Mouse (Mus musculus): ENCODE results near the gene Tbc1d24. TPM values are rescaled to one million over a fixed set of nuclear protein-coding genes. Genes with fewer than 3 reads are reported as not detected.

Tbc1d24 gene
- polyA plus RNA-seq, 1 experiment from 2014 or later, result 9.2 TPM

DNA sequence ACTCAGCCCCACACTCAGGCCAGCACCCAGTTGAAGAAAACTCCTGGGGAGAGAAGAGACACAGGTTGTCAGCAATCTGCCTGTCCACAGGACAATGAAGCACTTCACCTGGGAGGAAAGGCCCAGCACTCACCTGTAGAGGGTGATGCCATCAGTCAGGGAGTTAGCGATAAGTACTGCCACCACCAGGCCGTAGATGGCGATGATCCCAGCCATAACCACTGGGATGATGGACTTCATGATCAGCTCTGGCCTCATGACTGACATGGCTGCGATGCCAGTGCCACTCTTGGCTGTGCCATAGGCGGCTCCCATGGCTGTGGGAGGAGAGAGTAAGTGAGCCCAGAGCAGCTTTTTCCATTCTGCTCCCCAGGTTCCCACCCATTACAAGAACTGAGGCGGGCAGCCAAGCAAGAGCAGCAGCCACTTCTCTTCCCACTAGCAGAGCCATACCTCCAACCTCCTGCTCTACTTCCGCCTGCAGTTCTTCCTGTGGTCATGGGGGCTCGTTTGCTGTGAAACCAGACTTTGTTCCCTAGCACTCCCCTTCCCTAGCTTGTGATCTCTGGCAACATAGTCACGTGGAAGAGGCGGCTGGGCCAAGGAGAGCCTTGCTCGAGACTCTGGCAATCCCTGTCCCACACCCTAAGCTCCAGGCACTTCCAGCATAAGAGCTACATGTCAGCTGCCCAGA is 40.6 kb downstream of the Tbc1d24 start:
- ATAC-seq (no peak), DNase-seq (ENCODE audit: low read depth, low spot score) (no peak)
- no peaks in the 10 kb centered on the region for H3K27me3 ChIP-seq
- POLR2A ChIA-PET, result no interaction called here
- TF ChIP-seq CTCF (IDR thresholded peaks at IDR 0.05), result no peak
- in situ Hi-C loops (cut with MboI; ENCODE audit: low pct_unique_long_range_greater_than_20kb), result no loop called here
- CTCF ChIA-PET, result interaction anchor here (1.0 kb wide), 1 partner anchor 12 kb away, joined by 3 read pairs; no protein-coding TSS in a partner anchor

DNA sequence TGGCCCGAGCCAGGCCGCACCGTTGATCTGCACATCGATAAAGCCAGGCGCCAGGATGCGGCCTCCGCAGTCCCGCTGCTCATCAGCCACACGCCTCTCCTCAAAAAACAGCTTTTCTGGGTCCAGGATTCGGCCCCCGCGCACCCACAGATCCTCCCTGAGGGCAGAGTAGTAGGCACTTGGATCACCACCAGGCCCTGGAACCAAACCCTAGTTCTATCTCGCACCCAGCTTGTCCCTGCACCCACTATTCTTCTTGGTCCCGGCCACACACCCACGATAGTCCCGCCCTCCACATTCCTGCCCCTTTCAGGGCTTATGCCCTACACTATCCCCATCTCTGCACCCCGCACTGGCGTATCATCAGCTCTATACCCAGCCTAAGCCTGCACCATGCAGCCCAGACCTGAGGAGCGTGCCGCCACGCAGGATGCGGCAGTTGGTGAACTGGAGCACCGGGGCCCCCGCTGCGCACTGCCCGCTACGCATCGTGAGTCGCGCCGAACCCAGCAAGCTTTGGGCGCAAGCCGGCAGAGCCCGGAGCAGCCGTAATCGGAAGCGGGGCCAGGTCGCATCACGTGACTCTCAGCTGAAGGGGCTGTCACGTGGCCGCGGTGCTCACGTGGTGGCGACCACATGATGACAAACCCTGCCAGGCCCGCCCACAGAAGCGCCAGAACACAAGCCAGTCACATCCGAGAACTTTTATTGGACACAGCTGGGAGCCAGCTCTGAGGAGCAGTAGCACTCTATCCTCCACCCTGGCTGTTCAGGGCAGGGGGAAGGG is 42.0 kb downstream of the Tbc1d24 start, which contains the start of gene Amdhd2:
Amdhd2 (minus strand) TSS at position 591 of the 787 bp plus-strand sequence.
- CTCF ChIA-PET, result interaction anchor here (1.4 to 3.4 kb wide), 2 partner anchors 10 to 12 kb away, joined by 5 to 11 read pairs; partner anchors contain the start of gene Pdpk1
- H3K27me3 ChIP-seq, result no peaks in the 10 kb centered on the region
- peak; percentile 80 for ATAC-seq
- DNase-seq (ENCODE audit: low read depth, low spot score), result peak; percentile 86
- POLR2A ChIA-PET, result interaction anchor here (1.5 kb wide), 1 partner anchor 10 kb away, joined by 16 read pairs; no protein-coding TSS in a partner anchor
- in situ Hi-C loops (cut with MboI; ENCODE audit: low pct_unique_long_range_greater_than_20kb), result no loop called here
- TF ChIP-seq CTCF (IDR thresholded peaks at IDR 0.05), result no peak

DNA sequence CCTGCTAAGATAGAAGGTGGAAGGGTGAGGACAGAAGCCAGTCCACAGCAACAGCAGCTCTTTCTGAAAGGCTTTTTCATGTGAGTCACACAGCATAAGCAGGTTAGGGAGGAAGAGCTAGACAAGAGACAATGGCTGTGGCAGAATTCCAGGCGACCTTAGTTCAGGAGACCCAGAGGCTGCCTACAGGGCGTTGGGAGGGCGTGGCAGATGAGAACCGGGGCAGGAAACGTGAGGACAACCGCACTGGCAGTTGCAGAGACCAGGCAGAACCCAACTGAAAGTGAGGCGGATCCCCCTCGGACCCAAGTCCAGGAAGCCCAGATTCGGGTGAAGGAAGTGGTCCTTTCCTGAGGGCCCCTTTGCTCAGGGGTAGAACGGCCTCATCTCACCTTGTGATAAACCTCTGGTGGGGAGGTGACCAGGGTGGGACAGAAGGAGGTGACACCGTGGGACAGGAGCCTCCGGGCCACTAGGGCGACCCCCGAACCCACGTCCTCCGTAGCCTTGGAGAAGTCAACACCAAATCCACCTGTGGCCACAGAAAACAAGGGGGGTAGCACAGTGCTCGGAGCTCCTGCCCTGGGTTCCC is 42.7 kb downstream of the Tbc1d24 start:
- H3K27me3 ChIP-seq, result no peaks in the 10 kb centered on the region
- ATAC-seq (no peak), DNase-seq (ENCODE audit: low read depth, low spot score) (no peak)
- CTCF ChIA-PET, result interaction anchor here (1.4 to 3.4 kb wide), 2 partner anchors 11 kb away, joined by 5 to 11 read pairs; partner anchors contain the start of gene Pdpk1
- no peak for TF ChIP-seq CTCF (IDR thresholded peaks at IDR 0.05)
- POLR2A ChIA-PET, result interaction anchor here (1.5 kb wide), 1 partner anchor 10 kb away, joined by 16 read pairs; no protein-coding TSS in a partner anchor
- in situ Hi-C loops (cut with MboI; ENCODE audit: low pct_unique_long_range_greater_than_20kb), result no loop called here

DNA sequence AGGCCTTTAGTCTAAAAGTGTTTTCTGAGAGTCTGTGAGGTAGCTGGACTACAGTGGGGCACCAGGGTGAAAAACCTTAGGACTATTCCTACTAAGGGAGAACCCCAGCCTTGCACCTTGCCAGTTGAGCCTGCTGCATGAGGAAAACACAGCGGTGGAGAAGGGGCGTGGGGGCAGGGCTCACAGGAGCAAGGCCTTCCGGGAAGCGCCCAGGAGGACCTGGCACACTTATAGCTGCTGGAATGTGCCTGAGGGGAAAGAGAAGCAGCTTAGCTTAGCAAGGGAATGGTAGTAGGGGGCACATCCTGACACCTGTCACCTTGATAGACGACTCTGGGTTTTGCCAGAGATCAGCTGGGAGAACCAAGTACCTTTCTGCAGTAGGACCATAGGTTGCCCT is 43.9 kb downstream of the Tbc1d24 start:
- no peak for ATAC-seq
- in situ Hi-C loops (cut with MboI; ENCODE audit: low pct_unique_long_range_greater_than_20kb), result no loop called here
- no peaks in the 10 kb centered on the region for H3K27me3 ChIP-seq
- CTCF ChIA-PET, result interaction anchor here (3.4 kb wide), 1 partner anchor 10 kb away, joined by 11 read pairs; the partner anchor contains the start of gene Pdpk1
- TF ChIP-seq CTCF (IDR thresholded peaks at IDR 0.05), result no peak
- DNase-seq (ENCODE audit: low read depth, low spot score), result no peak
- POLR2A ChIA-PET, result no interaction called here

DNA sequence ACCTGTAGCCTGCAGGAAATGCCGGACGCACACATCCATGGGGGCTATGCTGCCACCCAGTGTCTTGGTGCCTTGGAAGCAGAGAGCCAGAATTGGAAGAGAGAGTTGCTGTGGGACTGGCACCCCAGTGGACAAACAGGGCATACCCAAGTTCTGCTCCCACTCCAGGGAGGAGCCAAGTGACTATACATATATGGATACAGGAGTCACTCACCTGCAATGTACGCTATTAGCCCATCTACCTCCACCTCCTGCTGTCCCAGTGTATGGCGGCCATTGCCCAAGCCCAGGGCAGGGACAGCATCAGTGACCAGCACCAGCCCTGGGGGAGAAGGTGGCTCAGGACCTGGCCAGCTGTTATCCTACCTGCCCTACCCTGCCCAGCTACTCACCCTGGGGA is 47.8 kb downstream of the Tbc1d24 start:
- ATAC-seq (no peak), DNase-seq (ENCODE audit: low read depth, low spot score) (no peak)
- no peaks in the 10 kb centered on the region for H3K27me3 ChIP-seq
- TF ChIP-seq CTCF (IDR thresholded peaks at IDR 0.05), result no peak
- ChIA-PET CTCF (no interaction called here), POLR2A (no interaction called here)
- in situ Hi-C loops (cut with MboI; ENCODE audit: low pct_unique_long_range_greater_than_20kb), result no loop called here

DNA sequence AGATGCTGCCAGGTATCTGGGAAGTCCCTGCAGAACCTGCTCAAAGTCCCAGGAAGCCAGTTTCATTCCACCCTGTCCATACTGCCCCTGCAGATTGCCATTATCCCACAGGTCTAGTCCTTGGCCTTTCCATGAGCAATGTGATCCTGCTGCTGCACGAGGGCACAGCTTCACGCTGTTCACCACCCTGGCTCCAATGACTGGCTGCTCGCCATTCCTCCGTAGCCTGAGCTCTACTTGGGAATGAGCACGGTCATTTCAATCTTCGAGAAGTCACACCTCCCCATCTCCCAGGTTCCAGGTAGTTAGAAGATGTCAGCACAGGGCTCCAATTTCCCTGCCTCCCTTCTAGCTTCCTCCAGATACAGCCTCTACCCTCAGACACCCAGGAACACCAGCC is 48.2 kb downstream of the Tbc1d24 start:
- in situ Hi-C loops (cut with MboI; ENCODE audit: low pct_unique_long_range_greater_than_20kb), result no loop called here
- no peak for DNase-seq (ENCODE audit: low read depth, low spot score)
- TF ChIP-seq CTCF (IDR thresholded peaks at IDR 0.05), result no peak
- H3K27me3 ChIP-seq, result no peaks in the 10 kb centered on the region
- no peak for ATAC-seq
- ChIA-PET POLR2A (no interaction called here), CTCF (no interaction called here)

DNA sequence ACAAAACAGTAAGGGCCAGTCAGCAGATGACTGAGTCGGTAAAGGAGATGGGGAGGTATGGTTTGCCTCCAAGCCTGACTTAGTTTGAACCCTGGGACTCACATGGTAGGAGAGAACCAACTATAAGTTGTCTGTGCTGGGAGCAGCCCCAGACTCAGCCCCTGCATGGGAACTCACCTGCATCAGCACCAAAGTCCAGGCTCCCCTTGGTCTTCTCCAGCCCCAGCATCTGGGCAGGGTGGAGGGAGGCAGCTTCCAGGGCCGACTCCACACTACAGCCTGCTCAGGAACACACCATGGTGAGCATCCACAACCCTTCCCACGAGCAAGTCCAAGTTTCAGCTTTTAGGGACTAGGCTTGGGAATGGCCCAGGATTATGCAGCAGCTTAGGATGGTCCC is 49.0 kb downstream of the Tbc1d24 start:
- in situ Hi-C loops (cut with MboI; ENCODE audit: low pct_unique_long_range_greater_than_20kb), result no loop called here
- CTCF ChIA-PET, result no interaction called here

DNA sequence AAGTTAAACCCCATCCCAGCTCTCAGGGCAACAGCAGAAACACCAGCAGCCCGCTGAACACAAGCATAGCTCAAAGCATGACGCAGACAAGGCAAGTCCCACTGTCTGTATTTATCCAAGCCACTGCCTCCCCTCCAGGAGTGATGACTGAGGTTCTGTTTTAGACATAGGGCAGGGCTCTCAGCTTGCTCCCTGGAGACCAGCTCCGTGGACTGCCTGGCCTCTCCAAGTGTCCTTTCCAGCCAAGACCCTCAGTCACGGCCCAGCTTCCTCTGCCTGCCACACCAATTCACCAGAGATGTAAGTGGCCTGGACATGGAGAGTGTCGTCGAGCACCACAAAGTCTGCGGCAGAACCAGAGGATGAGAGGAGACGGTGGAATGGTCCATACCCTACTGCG is 49.6 kb downstream of the Tbc1d24 start:
- in situ Hi-C loops (cut with MboI; ENCODE audit: low pct_unique_long_range_greater_than_20kb), result no loop called here

More for the DNA sequence above, 49.0 kb downstream of the Tbc1d24 start:
- ATAC-seq (no peak), DNase-seq (ENCODE audit: low read depth, low spot score) (no peak)
- H3K27me3 ChIP-seq, result no peaks in the 10 kb centered on the region
- TF ChIP-seq CTCF (IDR thresholded peaks at IDR 0.05), result no peak
- POLR2A ChIA-PET, result no interaction called here

DNA sequence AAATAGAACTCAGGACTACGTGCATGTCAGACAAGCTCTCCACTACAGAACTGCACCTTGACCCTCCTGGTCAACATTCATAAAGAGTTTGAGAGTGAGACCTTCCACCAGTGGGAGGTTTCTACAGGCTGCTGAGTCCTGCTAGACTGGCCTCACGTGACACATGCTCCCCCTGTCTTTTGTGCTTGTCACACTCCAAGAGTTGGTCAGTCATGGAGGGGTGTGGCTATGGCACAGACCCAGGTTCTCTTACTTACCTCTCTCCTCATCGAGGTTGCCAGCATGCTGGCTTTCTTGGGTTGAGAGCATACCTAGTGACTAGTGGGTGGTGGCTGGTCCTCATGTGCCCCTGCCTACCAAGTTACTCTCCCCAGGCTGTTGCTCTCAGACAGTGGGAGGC is 50.9 kb downstream of the Tbc1d24 start:
- TF ChIP-seq CTCF (IDR thresholded peaks at IDR 0.05), result no peak
- DNase-seq (ENCODE audit: low read depth, low spot score) (no peak), ATAC-seq (no peak)
- CTCF ChIA-PET, result no interaction called here
- no peaks in the 10 kb centered on the region for H3K27me3 ChIP-seq
- POLR2A ChIA-PET, result interaction anchor here (0.8 to 2.8 kb wide), 3 partner anchors 9 to 16 kb away, joined by 3 to 16 read pairs (median 6); partner anchors contain the start of genes Amdhd2 and Atp6v0c
- in situ Hi-C loops (cut with MboI; ENCODE audit: low pct_unique_long_range_greater_than_20kb), result no loop called here

More for the DNA sequence above, 49.6 kb downstream of the Tbc1d24 start:
- no peak for ATAC-seq
- no peaks in the 10 kb centered on the region for H3K27me3 ChIP-seq
- ChIA-PET POLR2A (interaction anchor here (1.2 kb wide), 1 partner anchor 9 kb away, joined by 3 read pairs; no protein-coding TSS in a partner anchor), CTCF (no interaction called here)
- no peak for DNase-seq (ENCODE audit: low read depth, low spot score)
- TF ChIP-seq CTCF (IDR thresholded peaks at IDR 0.05), result no peak

DNA sequence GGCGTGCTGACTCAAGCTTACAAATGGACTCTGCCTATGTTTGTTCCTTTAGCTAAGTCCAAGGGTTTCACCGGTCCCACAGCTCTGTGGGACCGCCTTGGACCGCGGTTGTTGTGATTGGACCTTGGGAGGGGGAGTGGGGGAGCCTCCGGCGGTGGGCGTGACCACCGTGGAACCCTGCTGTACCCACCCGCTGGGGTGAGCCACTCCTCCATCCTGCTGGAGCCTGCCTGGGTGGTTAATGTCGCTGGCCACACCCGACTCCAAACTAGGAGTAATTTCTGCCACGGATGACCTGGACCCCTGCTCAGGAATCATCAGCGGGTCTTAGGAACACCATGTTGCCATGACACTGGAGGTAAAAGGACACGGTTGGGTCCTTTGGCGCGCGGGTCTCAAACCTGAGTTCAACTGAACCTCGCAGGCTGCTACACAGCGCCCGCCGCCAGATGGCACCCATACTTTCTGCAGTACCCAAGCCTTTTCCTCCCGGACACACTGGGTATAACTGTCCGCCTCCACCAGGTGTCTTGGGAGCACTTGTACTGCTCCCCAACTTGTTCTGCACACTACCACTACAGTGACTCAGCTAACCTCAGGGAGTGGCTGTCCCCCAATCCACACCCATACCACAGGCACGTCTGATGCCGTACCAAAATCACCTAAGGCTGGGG is 53.3 kb downstream of the Tbc1d24 start:
- H3K27me3 ChIP-seq, result no peaks in the 10 kb centered on the region
- peak; percentile 97 for TF ChIP-seq CTCF (IDR thresholded peaks at IDR 0.05)
- in situ Hi-C loops (cut with MboI; ENCODE audit: low pct_unique_long_range_greater_than_20kb), result no loop called here
- DNase-seq (ENCODE audit: low read depth, low spot score) (no peak), ATAC-seq (peak; percentile 93)
- CTCF ChIA-PET, result interaction anchor here (0.8 to 3.3 kb wide), 5 partner anchors 10 to 16 kb away, joined by 3 to 11 read pairs (median 3); partner anchors contain the start of gene Amdhd2
- POLR2A ChIA-PET, result interaction anchor here (1.1 to 2.8 kb wide), 4 partner anchors 9 to 17 kb away, joined by 3 to 16 read pairs (median 5); partner anchors contain the start of genes Amdhd2 and Atp6v0c

Data from Patski (cell line).